Mouse (Mus musculus) embryonic fibroblast, embryonic 13.5 days (primary cell): ENCODE results near the gene Irf2bp1. TPM values are rescaled to one million over a fixed set of nuclear protein-coding genes. Genes with fewer than 3 reads are reported as not detected.

Experiments
- H3K27ac ChIP-seq: 2 replicates; pipeline ENCODE4 v1.5.1; 2012; ENCODE audit warnings: low read length, control low read depth, inconsistent platforms; ENCODE audit not compliant: insufficient read depth
- H3K4me1 ChIP-seq: 2 replicates; pipeline ENCODE4 v1.6.1; 2011; ENCODE audit warnings: low read length; ENCODE audit not compliant: control insufficient read depth, insufficient read depth
- H3K4me3 ChIP-seq: 2 replicates; pipeline ENCODE4 v1.5.1; 2011; ENCODE audit warnings: mild to moderate bottlenecking, control low read depth, low read length; ENCODE audit not compliant: insufficient read depth
- CTCF ChIP-seq: IDR thresholded peaks from 2 replicates; pipeline ENCODE4 v1.5.1; 2011; ENCODE audit warnings: mild to moderate bottlenecking, control low read depth, low read length, moderate library complexity, borderline replicate concordance; ENCODE audit not compliant: insufficient read depth
- POLR2A ChIP-seq: IDR thresholded peaks from 2 replicates; pipeline ENCODE4 v1.6.1; 2011; ENCODE audit warnings: low read depth, mild to moderate bottlenecking, control low read depth, low read length, moderate library complexity
- polyA plus RNA-seq: library from polyadenylated mRNA; stranded (reverse); fragments of >200 nt; gene quantifications from 2 replicates; pipeline ENCODE4 v1.2.4, GENCODE M21; 2011; ENCODE audit warnings: low read depth; ENCODE audit not compliant: missing spikeins, insufficient read length

The Irf2bp1 gene
- polyA plus RNA-seq, 1 experiment = 15.6 TPM

- Histone ChIP-seq H3K27ac (no peak overlapping the region), H3K4me3 (no peak overlapping the region), H3K4me1 (no peaks in the 10 kb centered on the region)
- no peak for TF ChIP-seq POLR2A
- TF ChIP-seq CTCF = no peak
These were observed 32.9 kb upstream of the Irf2bp1 start for GRCm38 (mm10) chr7:18970956-18971355.

DNA sequence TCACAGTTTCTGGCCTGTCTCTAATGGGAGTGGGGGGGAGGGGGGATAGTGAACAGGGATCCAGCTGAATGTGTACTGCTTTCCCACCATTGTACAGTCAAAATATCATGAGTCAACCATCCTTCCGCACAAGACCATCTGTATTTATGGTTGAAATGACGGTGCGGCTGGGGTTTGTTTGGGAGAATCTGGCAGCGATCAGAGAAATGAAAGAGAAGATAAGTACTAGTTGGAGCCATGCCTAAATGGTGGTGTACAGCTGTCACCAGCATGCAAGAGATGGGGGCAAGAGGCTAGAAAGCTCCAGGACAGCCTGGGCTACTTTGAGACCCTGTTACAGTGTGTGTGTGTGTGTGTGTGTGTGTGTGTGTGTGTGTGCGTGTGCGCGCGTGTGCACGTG is 25.5 kb upstream of the Irf2bp1 start:
- Histone ChIP-seq H3K27ac (no peak overlapping the region), H3K4me3 (no peak overlapping the region), H3K4me1 (no peaks in the 10 kb centered on the region)
- TF ChIP-seq CTCF (no peak), POLR2A (no peak)

DNA sequence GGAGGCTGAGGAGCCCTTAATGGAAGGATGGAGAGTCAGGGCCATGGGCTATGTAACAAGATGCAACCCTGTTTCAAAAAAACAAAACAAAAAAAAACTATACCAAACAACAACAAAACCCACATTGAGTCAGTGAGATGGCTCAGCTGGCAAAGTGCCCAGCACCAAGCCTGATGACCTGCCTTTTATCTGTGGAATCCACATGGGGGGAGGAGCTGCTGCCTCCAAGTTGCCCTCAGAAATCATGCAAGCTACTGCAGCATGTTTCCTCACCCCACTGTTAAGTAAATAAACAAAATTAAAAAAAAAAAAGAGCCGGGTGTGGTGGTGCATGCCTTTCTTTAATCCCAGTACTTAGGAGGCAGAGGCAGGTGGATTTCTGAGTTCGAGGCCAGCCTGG is 17.3 kb upstream of the Irf2bp1 start:
- Histone ChIP-seq H3K4me3 (no peak overlapping the region), H3K4me1 (no peaks in the 10 kb centered on the region), H3K27ac (no peak overlapping the region)
- TF ChIP-seq POLR2A (no peak), CTCF (no peak)

DNA sequence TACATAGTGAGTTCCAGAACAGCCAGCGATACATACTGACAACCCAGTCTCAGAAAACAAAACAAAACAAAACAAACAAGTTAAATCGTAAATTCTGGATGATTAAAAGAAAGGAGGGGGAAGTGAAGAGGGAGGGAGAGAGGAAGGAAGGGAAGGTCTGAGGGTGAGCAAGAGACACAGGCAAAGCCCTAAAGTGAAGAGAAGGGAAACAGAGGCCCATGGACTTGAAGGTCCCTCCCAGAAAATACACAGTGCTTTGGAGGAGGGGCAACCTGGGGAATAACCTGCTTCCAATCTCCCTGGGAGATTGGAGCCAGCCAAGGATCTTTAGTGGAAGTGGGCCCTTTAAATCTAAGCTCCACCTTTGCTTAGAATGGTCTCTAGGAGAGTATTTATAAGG is 16.7 kb upstream of the Irf2bp1 start, which contains the start of gene Nanos2:
Gene Nanos2, plus strand, starts transcription at position 301 of the 400 bp plus-strand sequence.
- no peaks in the 10 kb centered on the region for H3K4me1 ChIP-seq
- TF ChIP-seq CTCF (no peak), POLR2A (no peak)

DNA sequence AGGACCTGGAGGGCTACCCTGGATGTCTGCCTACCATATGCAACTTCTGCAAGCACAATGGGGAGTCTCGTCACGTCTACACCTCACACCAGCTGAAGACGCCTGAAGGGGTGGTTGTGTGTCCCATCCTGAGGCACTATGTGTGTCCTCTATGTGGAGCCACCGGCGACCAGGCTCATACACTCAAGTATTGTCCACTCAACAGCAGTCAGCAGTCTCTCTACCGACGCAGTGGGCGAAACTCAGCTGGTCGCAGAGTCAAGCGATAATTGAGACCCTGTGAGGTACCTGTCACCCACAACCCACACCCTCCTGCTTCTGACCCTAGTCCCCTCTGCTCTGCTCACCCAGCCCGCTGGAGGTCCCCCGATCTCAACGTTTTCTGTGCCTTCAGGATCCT is 16.1 kb upstream of the Irf2bp1 start:
- no peaks in the 10 kb centered on the region for H3K4me1 ChIP-seq
- TF ChIP-seq CTCF = no peak
- no peak for TF ChIP-seq POLR2A

More for the DNA sequence above, 16.7 kb upstream of the Irf2bp1 start, which contains the start of gene Nanos2:
- no peak within 1 kb of the TSS for H3K4me3 ChIP-seq
- no peak within 1 kb of the TSS for H3K27ac ChIP-seq

GRCm38 (mm10) chr7:18988780-18989179 is 15.1 kb upstream of the Irf2bp1 start:
- TF ChIP-seq POLR2A (no peak), CTCF (no peak)
- H3K4me3 ChIP-seq = no peak overlapping the region
- no peak overlapping the region for H3K27ac ChIP-seq
- H3K4me1 ChIP-seq = no peaks in the 10 kb centered on the region

More for the DNA sequence above, 16.1 kb upstream of the Irf2bp1 start:
- Histone ChIP-seq H3K27ac (no peak overlapping the region), H3K4me3 (no peak overlapping the region)

- Histone ChIP-seq H3K4me1 (no peaks in the 10 kb centered on the region), H3K4me3 (peak overlapping the region; percentile 31), H3K27ac (no peak overlapping the region)
- TF ChIP-seq CTCF (peak; percentile 45; the same call in 1 of the 2 replicates), POLR2A (no peak)
These were observed 13.8 kb upstream of the Irf2bp1 start for GRCm38 (mm10) chr7:18989995-18990394.

DNA sequence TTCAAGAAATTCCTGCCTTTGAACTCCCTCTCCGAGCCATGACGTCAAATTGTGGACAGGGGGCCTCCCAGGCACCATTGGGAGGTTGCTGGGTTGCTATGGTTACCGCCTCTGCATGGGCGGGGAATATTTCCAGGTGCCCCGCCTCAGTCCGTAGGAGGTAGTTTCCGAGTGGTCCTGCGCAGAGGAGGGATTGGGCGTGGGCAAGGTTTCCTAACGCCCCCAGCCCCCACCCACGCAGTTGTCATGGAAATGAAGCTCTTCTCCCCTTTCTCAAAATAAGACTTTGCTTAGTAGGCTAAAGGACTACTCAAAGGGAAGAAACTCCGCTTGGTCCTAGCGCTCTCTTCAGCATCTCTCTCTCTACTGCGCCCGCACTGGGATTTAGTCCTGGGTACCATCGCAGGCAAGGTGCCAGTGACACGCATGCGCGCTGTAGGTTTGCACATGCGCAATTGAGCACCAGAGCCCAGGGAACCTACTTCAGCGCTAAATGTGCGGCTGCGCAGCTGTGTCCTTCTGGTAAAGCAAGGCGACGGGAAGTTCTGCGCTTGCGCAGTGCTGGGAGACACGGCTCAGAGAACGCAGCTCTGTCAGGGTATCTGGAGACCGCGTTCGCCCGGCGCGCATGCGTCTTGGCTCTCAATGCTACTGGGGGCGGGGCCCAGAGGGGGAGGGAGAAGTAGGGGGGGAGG is 13.1 kb upstream of the Irf2bp1 start, which contains the start of gene Mypop:
Gene Mypop, plus strand, starts transcription at position 645 of the 695 bp plus-strand sequence.
- Histone ChIP-seq H3K4me3 (peak within 1 kb of the TSS; percentile 69), H3K4me1 (no peaks in the 10 kb centered on the region), H3K27ac (peak within 1 kb of the TSS; percentile 76)
- TF ChIP-seq POLR2A = peak; percentile 79
- TF ChIP-seq CTCF = no peak

DNA sequence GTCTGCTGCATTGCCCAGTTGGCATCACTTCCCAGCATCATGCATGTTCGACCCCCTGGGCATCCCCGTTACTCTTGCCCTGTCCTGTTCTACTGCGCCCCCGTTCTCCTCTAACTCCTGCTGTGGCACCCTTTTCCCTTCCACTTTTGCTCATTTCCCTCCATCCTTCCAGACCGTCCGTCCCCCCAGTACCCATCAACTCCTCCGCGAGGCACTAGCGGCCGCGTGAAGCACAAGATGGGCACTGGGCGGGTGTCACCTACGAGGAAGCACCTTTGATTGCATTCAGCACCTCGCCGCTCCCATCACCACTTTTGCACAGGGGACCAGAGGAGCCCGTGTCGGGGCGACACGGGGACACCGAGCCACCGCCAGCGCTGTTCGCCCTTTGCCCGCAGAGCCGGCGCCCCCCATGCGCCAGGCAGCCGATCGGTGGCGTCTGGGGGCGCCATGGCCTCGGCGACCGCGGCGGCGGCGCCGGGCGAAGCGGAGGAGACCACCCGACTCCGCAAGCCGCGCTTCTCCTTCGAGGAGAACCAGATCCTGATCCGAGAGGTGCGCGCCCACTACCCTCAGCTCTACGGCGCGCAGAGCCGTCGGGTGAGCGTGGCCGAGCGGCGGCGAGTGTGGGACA is 12.1 kb upstream of the Irf2bp1 start:
- Histone ChIP-seq H3K4me3 (peak overlapping the region; percentile 69), H3K4me1 (no peaks in the 10 kb centered on the region), H3K27ac (no peak overlapping the region)
- no peak for TF ChIP-seq CTCF
- TF ChIP-seq POLR2A = no peak

GRCm38 (mm10) chr7:18992294-18992675 is 11.6 kb upstream of the Irf2bp1 start:
- Histone ChIP-seq H3K4me1 (no peaks in the 10 kb centered on the region), H3K27ac (no peak overlapping the region), H3K4me3 (peak overlapping the region; percentile 69)
- TF ChIP-seq CTCF (no peak), POLR2A (peak; percentile 37; the same call in 1 of the 2 replicates)
